Mouse (Mus musculus) macrophage (primary cell): ENCODE measurements around the gene Slc25a54. TPM values are rescaled to one million over a fixed set of nuclear protein-coding genes. Genes with fewer than 3 reads are reported as not detected.

ENCODE experiments used
- H3K27ac ChIP-seq: fragments of 350-480 bp; formaldehyde crosslinking; 2 replicates; pipeline ENCODE4 v1.9.0; 2021
- H3K36me3 ChIP-seq: fragments of 350-480 bp; formaldehyde crosslinking; 2 replicates; pipeline ENCODE4 v1.9.0; 2021; ENCODE audit errors: inconsistent target
- H3K4me3 ChIP-seq: fragments of 350-480 bp; formaldehyde crosslinking; 2 replicates; pipeline ENCODE4 v1.9.0; 2021; ENCODE audit errors: inconsistent target
- H3K79me2 ChIP-seq: fragments of 350-480 bp; formaldehyde crosslinking; 2 replicates; pipeline ENCODE4 v1.9.0; 2021; ENCODE audit errors: inconsistent target
- WGBS: methylation state at CpG from one replicate; pipeline ENCODE4 v1.1.7; 2026; ENCODE audit warnings: inconsistent platforms; ENCODE audit not compliant: missing documents; 5-methylcytosine and 5-hydroxymethylcytosine counted together
- polyA plus RNA-seq: library from polyadenylated mRNA; stranded (reverse); fragments of 250-400 nt; gene quantifications from 3 replicates; pipeline ENCODE4 v1.2.4, GENCODE M21; 2018; ENCODE audit warnings: inconsistent platforms

The Slc25a54 gene
- polyA plus RNA-seq, 1 experiment from 2014 or later, result not detected

DNA sequence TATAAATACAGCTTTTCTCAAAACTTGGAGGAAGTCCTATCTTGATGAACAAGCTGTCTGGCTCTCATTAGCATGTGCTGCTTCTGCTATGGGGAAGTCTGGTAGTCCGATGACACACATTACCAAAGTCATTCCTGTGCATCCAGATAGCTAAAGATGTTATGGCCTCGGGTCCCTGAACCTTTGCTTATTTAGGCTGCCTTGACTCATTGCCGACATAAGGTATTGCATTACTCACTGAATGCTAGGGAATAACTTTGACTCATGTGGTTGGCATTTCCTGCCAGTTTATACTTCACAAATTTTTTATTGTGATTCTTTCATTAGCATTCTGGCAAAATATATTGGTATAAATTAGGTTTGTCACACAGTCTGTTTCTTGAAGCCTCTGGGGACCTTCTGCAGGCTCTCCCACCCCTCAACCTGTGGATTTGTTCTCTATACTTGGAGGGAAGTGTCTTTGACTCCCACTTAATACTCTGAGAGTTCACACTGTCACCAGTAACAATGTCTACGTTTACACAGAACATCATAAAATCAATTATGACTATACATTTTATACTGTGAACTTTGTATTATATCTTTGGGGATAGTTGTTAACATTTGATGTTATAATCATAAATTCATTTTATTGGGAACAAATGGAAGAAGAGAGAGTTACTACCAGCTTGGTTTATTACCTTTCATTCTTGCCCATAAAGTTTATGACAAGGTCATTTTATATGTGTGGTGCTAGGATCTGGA is 75.8 kb downstream of the Slc25a54 start:
- Histone ChIP-seq H3K4me3 (no peak overlapping the region), H3K27ac (no peak overlapping the region), H3K36me3 (peaks cover 22% of the 10 kb centered on the region), H3K79me2 (peaks cover 26% of the 10 kb centered on the region; the same call in 1 of the 2 replicates)
- WGBS, result 63% methylated on average over 4 of the region's 4 CpGs

DNA sequence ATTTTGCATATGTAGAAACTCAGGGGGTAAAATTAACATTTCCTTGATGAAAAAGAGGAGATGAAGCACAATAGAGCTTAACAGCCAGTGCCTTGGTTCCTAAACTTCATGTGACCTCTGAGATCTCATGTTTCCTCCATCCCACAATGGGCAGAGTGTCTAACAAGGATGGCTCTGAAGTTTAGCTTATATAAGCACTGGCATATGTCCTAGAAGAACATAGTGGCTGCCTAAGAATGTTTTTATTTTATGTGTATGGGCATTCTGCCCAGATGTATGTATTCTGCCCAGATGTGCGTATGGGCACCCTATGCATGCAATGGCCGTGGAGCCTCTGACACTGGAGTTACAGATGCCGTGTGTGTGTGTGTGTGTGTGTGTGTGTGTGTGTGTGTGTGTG is 77.2 kb downstream of the Slc25a54 start:
- H3K36me3 ChIP-seq, result peaks cover 35% of the 10 kb centered on the region
- WGBS, result 95% methylated on average over 3 of the region's 3 CpGs
- no peak overlapping the region for H3K4me3 ChIP-seq
- H3K27ac ChIP-seq, result no peak overlapping the region
- H3K79me2 ChIP-seq, result peaks cover 12% of the 10 kb centered on the region; the same call in 1 of the 2 replicates

DNA sequence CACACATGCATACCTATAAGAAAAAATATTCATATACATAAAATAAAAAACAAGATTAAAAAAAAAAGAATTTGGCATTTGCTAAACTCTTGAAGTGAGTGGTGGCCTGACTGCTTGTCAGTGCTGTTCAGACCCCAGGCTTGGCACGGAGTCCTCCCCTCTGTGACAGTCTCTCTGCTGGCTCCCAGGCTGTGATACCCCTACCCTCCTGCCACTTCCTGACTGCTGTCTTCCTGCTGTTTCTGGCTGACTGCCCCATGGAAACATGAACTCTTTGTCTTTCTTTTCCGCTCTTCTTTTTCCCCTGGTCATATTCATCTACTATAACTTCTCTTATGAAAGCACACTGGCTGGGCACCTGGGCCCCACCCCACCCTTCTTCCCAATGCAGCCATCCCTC is 83.8 kb downstream of the Slc25a54 start:
- 73% methylated on average over 2 of the region's 2 CpGs for whole genome bisulfite sequencing
- Histone ChIP-seq H3K79me2 (no peaks in the 10 kb centered on the region), H3K4me3 (no peak overlapping the region), H3K27ac (no peak overlapping the region), H3K36me3 (peaks cover 47% of the 10 kb centered on the region; the same call in 1 of the 2 replicates)

DNA sequence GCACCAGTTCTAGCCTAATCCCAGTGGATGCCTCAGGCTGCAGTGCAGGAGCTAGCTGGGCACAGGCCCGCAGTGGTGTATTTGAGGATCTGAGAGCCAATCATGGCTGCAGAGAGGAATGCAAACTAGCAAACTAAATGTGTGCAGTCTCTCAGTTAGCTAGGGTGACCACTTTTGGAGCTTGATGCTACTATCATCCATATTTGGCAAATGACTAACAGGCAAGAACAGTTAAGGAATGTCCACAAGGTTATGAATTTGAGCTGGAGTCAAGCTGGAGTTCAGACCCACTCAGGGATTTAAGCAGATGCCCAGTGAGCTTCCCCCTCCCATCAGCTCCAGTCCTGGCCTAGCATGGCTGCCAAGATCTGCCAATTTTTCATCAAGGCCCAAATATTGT is 84.4 kb downstream of the Slc25a54 start:
- H3K79me2 ChIP-seq, result no peaks in the 10 kb centered on the region
- H3K27ac ChIP-seq, result no peak overlapping the region
- peaks cover 42% of the 10 kb centered on the region; the same call in 1 of the 2 replicates for H3K36me3 ChIP-seq
- no peak overlapping the region for H3K4me3 ChIP-seq
- 100% methylated on average over 1 of the region's 1 CpGs for WGBS

DNA sequence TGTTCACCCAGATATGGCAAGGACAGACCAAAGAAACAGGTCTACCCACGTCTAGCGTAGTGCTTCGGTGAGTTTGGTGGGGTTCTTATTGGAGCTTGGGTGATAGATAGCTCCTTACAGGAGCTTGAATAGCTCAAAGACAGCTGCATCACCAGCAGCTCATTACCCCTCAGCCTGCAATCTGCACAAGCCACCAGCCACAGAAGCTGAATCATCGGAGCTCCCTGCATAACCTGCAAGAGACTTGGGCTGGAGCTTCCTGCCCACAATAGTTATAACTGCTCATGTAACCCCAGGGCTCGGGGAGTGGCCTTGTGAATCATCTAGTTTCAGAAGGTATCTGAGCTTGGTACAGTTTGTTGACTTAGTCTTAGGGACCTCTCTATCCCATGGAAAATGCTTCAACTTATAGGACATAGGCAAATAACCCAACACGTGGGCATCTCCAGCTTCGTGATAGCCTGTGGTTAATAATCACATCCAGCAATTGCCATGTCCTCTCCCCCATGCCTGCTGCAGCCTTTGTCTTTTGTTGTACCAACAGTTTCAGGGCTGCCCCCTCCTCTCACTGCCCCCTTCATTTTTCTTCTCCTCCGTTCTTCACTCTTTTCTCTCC is 85.1 kb downstream of the Slc25a54 start:
- no peak overlapping the region for H3K27ac ChIP-seq

More for the DNA sequence above, 85.1 kb downstream of the Slc25a54 start:
- WGBS, result 34% methylated on average over 8 of the region's 8 CpGs
- peaks cover 36% of the 10 kb centered on the region; the same call in 1 of the 2 replicates for H3K36me3 ChIP-seq
- no peaks in the 10 kb centered on the region for H3K79me2 ChIP-seq
- H3K4me3 ChIP-seq, result no peak overlapping the region

Other genes starting within 250 kb of the Slc25a54 start
- 35.4 to 73.9 TPM (median 66.9 TPM) in 3 replicates for gene Stxbp3, start 239.9 kb upstream of the Slc25a54 start, polyA plus RNA-seq
- 0.12 to 0.16 TPM (median 0.13 TPM) in 3 replicates for gene Fndc7, start 190.5 kb upstream of the Slc25a54 start, polyA plus RNA-seq
- gene Prpf38b, start 168.7 kb upstream of the Slc25a54 start, polyA plus RNA-seq, result 42.7 to 154 TPM (median 82.2 TPM) in 3 replicates
- not detected in 3 replicates for gene Henmt1, start 140.6 kb upstream of the Slc25a54 start, polyA plus RNA-seq
- not detected in 3 replicates for gene Gm9857, start 140.0 kb upstream of the Slc25a54 start, polyA plus RNA-seq
- 22.5 to 30.1 TPM (median 22.8 TPM) in 3 replicates for gene Fam102b, start 52.9 kb upstream of the Slc25a54 start, polyA plus RNA-seq
- 27.3 to 48.9 TPM (median 37.5 TPM) in 3 replicates for gene Slc25a24, start 42.7 kb downstream of the Slc25a54 start, polyA plus RNA-seq